Mouse (Mus musculus) thymus, adult 2 months (tissue): ENCODE results near the gene Adamts4.

Source experiments
- CTCF ChIP-seq: fragments of 200-500 bp; IDR thresholded peaks from 2 replicates; pipeline ENCODE4 v1.5.1; 2012; ENCODE audit warnings: mild to moderate bottlenecking, control low read depth, low read length, moderate library complexity, borderline replicate concordance; ENCODE audit not compliant: control insufficient read depth, poor library complexity, insufficient read depth; ENCODE audit errors: extremely low read depth
- POLR2A ChIP-seq: fragments of 200-500 bp; IDR thresholded peaks from 2 replicates; pipeline ENCODE4 v1.6.1; 2012; ENCODE audit warnings: mild to moderate bottlenecking, low read length, control low read depth, moderate library complexity; ENCODE audit not compliant: control insufficient read depth, poor library complexity, insufficient read depth; ENCODE audit errors: extremely low read depth

GRCm38 (mm10) chr1:171229750-171230149, 20.5 kb upstream of the Adamts4 start:
- TF ChIP-seq POLR2A (no peak), CTCF (no peak)
